Mouse (Mus musculus) kidney, postnatal 0 days (tissue): ENCODE measurements at regions not wholly inside any gene's neighbourhood (a gene's known extent, or its start where the extent isn't known, plus 50 kb on each side); places are given as distances from the start of the nearest gene placed in this dataset.

ENCODE experiments used
- ATAC-seq: fragments of 200-750 bp; cut with Nextera tagmentation; replicated peaks from 2 replicates; pipeline ENCODE4 v1.8.0; 2017; ENCODE audit warnings: low read depth, moderate number of reproducible peaks, moderate TSS enrichment, moderate library complexity; ENCODE audit not compliant: low FRiP score
- DNase-seq: peaks from one replicate; pipeline ENCODE4 v3.0.0-alpha.2; 2016; ENCODE audit warnings: low spot score
- H3K27ac ChIP-seq: fragments of 300-500 bp; sonication (generic); 2 replicates; pipeline ENCODE4 v1.5.1; 2014; ENCODE audit warnings: mild to moderate bottlenecking
- H3K27me3 ChIP-seq: fragments of 300-500 bp; sonication (generic); 2 replicates; pipeline ENCODE4 v1.6.1; 2014; ENCODE audit warnings: low read length, mixed read lengths; ENCODE audit not compliant: insufficient read depth
- H3K36me3 ChIP-seq: fragments of 300-500 bp; sonication (generic); 2 replicates; pipeline ENCODE4 v1.6.1; 2014; ENCODE audit warnings: low read length, mixed read lengths; ENCODE audit not compliant: insufficient read depth
- H3K4me1 ChIP-seq: fragments of 300-500 bp; sonication (generic); replicated peaks from 2 replicates; pipeline ENCODE4 v1.6.1; 2014; ENCODE audit warnings: antibody characterized with exemption, low read length, mixed read lengths; ENCODE audit not compliant: insufficient read depth
- H3K4me2 ChIP-seq: fragments of 300-500 bp; sonication (generic); 2 replicates; pipeline ENCODE4 v1.6.1; 2014; ENCODE audit warnings: mild to moderate bottlenecking, low read length, moderate library complexity, mixed read lengths
- H3K4me3 ChIP-seq: fragments of 300-500 bp; sonication (generic); replicated peaks from 2 replicates; pipeline ENCODE4 v1.5.1; 2014; ENCODE audit warnings: low read depth, low read length
- H3K9ac ChIP-seq: fragments of 300-500 bp; sonication (generic); 2 replicates; pipeline ENCODE4 v1.6.1; 2014; ENCODE audit warnings: low read depth, low read length
- H3K9me3 ChIP-seq: fragments of 300-500 bp; sonication (generic); replicated peaks from 2 replicates; pipeline ENCODE4 v1.6.1; 2016; ENCODE audit warnings: low read length, inconsistent platforms, mixed read lengths
- CTCF ChIP-seq: IDR thresholded peaks from 2 replicates; pipeline ENCODE4 v1.5.1; 2016; ENCODE audit warnings: antibody characterized with exemption, low read depth, mild to moderate bottlenecking, moderate library complexity
- WGBS: fragments of 180-500 bp; shearing (Covaris S2); extraction: QIAGEN DNeasy Blood & Tissue Kit; methylation state at CpG from one replicate; pipeline ENCODE4 v1.1.7; 2014; 5-methylcytosine and 5-hydroxymethylcytosine counted together

DNA sequence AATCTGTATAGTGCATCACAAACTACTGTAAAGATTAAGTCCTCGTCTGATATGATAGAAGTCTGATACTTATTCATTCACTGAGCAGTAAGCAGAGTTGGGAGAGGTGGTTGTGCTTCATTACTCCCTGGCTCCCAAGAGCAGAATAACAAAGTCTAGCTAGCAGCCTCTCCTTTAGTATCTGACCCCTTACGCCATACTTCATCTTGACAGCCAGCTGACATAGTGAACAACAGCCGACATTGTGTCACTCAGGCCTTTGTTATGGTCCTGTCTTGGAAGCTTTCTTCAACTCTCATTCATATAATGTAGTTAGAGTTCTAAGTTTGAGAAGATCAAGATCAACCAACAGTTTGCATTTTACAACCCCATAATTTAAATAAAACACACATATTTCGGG lies 1436.3 kb upstream of the Tenm4 start:
- Histone ChIP-seq H3K36me3 (no peaks in the 10 kb centered on the region), H3K9ac (no peak overlapping the region), H3K27ac (no peak overlapping the region), H3K4me1 (no peaks in the 10 kb centered on the region), H3K4me2 (no peak overlapping the region), H3K9me3 (no peaks in the 10 kb centered on the region), H3K27me3 (no peaks in the 10 kb centered on the region), H3K4me3 (no peak overlapping the region)
- no peak for ATAC-seq
- TF ChIP-seq CTCF = no peak
- WGBS = 50% methylated on average over 4 of the region's 4 CpGs
- no peak for DNase-seq
